Mouse (Mus musculus) liver, adult 2 months (tissue): ENCODE data around the gene Schip1. TPM values are rescaled to one million over a fixed set of nuclear protein-coding genes. Genes with fewer than 3 reads are reported as not detected.
A peak's percentile ranks its signal among the peaks of the same experiment; 100 is the strongest.

Experiments
- DNase-seq: peaks from one replicate; pipeline ENCODE4 v3.0.0-alpha.2; 2011; ENCODE audit warnings: low read depth, low spot score; ENCODE audit errors: extremely low read depth
- H3K27ac ChIP-seq: fragments of 200-500 bp; replicated peaks from 2 replicates; pipeline ENCODE4 v1.5.1; 2012; ENCODE audit warnings: low read depth, mild to moderate bottlenecking, control low read depth, inconsistent platforms, low read length; ENCODE audit not compliant: insufficient read depth
- H3K27me3 ChIP-seq: fragments of 200-500 bp; 2 replicates; pipeline ENCODE4 v1.6.1; 2012; ENCODE audit warnings: mild to moderate bottlenecking, moderate library complexity, low read length, inconsistent platforms; ENCODE audit not compliant: control insufficient read depth, insufficient read depth
- H3K36me3 ChIP-seq: fragments of 200-500 bp; 2 replicates; pipeline ENCODE4 v1.6.1; 2012; ENCODE audit warnings: low read length, inconsistent platforms; ENCODE audit not compliant: control insufficient read depth, insufficient read depth
- H3K4me1 ChIP-seq: fragments of 200-500 bp; 2 replicates; pipeline ENCODE4 v1.6.1; 2011; ENCODE audit warnings: low read length; ENCODE audit not compliant: control insufficient read depth, insufficient read depth
- H3K4me3 ChIP-seq: fragments of 200-500 bp; 2 replicates; pipeline ENCODE4 v1.5.1; 2011; ENCODE audit warnings: low read depth, mild to moderate bottlenecking, control low read depth, low read length, moderate library complexity; ENCODE audit not compliant: insufficient read depth
- H3K79me2 ChIP-seq: fragments of 200-500 bp; 2 replicates; pipeline ENCODE4 v1.6.1; 2012; ENCODE audit warnings: inconsistent platforms, mild to moderate bottlenecking, low read length, moderate library complexity; ENCODE audit not compliant: control insufficient read depth, insufficient read depth
- H3K9ac ChIP-seq: fragments of 200-500 bp; 2 replicates; pipeline ENCODE4 v1.6.1; 2012; ENCODE audit warnings: low read depth, mild to moderate bottlenecking, control low read depth, inconsistent platforms, low read length
- CTCF ChIP-seq: fragments of 200-500 bp; IDR thresholded peaks from 2 replicates; pipeline ENCODE4 v1.5.1; 2011; ENCODE audit warnings: low read depth, low read length, control low read depth
- POLR2A ChIP-seq: fragments of 200-500 bp; IDR thresholded peaks from 2 replicates; pipeline ENCODE4 v1.6.1; 2011; ENCODE audit warnings: low read length, control low read depth; ENCODE audit not compliant: insufficient read depth; ENCODE audit errors: extremely low read depth
- WGBS: fragments of 180-500 bp; shearing (Covaris S2); methylation state at CpG from one replicate; pipeline ENCODE4 v1.1.7; 2018; 5-methylcytosine and 5-hydroxymethylcytosine counted together
- polyA plus RNA-seq: library from polyadenylated mRNA; depleted of rRNA; stranded (reverse); fragments of >200 nt; gene quantifications from 2 replicates; pipeline ENCODE4 v1.2.3, GENCODE M21; 2012
- total RNA-seq: library from RNA; depleted of rRNA; stranded (reverse); fragments of >200 nt; gene quantifications from 2 replicates; pipeline ENCODE4 v1.2.3, GENCODE M21; 2014

Schip1 gene
- total and polyA plus RNA-seq, 2 experiments = 0.48 to 1.6 TPM

DNA sequence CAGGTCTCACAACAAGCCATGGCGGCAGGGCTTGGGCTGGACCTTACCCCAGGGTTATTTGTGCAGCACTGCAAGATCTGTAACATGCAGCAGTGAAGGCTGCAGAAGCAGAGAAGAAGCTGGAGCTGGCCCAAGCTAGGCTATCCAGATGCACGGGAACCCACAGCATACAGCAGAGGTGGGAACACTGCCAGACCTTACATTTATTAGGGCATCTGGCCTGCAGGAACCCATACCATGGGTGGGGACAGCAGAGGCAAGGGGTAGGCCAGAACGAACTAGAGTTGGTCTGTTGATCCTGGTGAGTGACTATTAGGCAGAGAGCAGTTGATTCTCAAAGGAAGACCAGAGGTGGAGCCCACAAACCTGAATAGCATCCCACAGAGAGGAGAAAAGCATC is 178.6 kb downstream of the Schip1 start:
- H3K27me3 ChIP-seq = peaks cover 3% of the 10 kb centered on the region; the same call in 1 of the 2 replicates
- no peaks in the 10 kb centered on the region for H3K36me3 ChIP-seq
- no peak for DNase-seq
- H3K79me2 ChIP-seq = no peaks in the 10 kb centered on the region
- 73% methylated on average over 3 of the region's 3 CpGs for WGBS
- no peaks in the 10 kb centered on the region for H3K4me1 ChIP-seq
- H3K4me3 ChIP-seq = no peak overlapping the region
- no peak overlapping the region for H3K27ac ChIP-seq
- H3K9ac ChIP-seq = no peak overlapping the region
- TF ChIP-seq CTCF = no peak
- TF ChIP-seq POLR2A = no peak

DNA sequence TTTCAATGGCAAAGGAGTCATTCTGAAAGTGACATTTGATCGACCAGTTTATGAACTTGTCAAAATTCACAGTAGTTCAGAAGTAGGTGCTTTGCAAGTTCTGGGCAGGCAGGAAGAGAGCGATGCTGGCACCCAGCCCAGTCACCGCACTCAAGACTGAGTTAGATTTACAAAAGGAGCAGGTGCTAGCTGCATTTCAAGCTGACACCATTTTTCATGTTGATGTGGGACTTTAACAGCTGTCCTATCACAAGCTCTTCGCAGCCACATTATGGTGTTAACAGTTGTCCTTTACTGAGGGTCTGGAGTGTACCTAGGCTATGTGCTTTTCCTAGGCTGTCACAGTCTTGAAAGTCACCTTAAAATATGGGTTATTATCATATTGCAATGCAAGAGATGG is 181.6 kb downstream of the Schip1 start:
- H3K27ac ChIP-seq = no peak overlapping the region
- H3K79me2 ChIP-seq = no peaks in the 10 kb centered on the region
- no peak for TF ChIP-seq CTCF
- H3K4me1 ChIP-seq = no peaks in the 10 kb centered on the region
- H3K27me3 ChIP-seq = peaks cover 3% of the 10 kb centered on the region; the same call in 1 of the 2 replicates
- no peak overlapping the region for H3K4me3 ChIP-seq
- 86% methylated on average over 4 of the region's 4 CpGs for WGBS
- DNase-seq = no peak
- H3K36me3 ChIP-seq = no peaks in the 10 kb centered on the region
- H3K9ac ChIP-seq = no peak overlapping the region

DNA sequence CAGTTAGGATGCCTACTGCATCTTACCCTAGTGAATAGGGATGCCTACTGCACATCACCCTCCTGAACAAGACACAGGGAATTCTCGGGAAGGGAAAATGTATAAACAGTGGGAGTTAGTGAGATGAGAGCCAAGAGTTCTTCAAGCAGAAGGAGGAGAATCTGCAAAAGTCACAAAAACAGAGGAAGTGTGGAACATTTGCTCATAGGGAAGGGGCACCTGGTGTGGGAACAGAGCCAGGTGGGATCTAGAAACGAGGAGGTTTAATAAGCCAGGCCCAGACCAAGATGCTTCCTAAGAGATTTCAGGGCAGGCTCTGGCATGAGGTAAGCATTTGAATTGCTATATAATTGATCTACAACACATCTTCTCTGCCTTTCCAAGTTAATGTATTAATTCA is 186.0 kb downstream of the Schip1 start:
- H3K79me2 ChIP-seq = no peaks in the 10 kb centered on the region
- H3K9ac ChIP-seq = no peak overlapping the region
- H3K27ac ChIP-seq = no peak overlapping the region
- H3K4me1 ChIP-seq = no peaks in the 10 kb centered on the region
- WGBS = 68% methylated on average over 2 of the region's 2 CpGs
- no peaks in the 10 kb centered on the region for H3K36me3 ChIP-seq
- no peak for DNase-seq
- no peaks in the 10 kb centered on the region for H3K27me3 ChIP-seq
- TF ChIP-seq CTCF (no peak), POLR2A (no peak)
- no peak overlapping the region for H3K4me3 ChIP-seq

DNA sequence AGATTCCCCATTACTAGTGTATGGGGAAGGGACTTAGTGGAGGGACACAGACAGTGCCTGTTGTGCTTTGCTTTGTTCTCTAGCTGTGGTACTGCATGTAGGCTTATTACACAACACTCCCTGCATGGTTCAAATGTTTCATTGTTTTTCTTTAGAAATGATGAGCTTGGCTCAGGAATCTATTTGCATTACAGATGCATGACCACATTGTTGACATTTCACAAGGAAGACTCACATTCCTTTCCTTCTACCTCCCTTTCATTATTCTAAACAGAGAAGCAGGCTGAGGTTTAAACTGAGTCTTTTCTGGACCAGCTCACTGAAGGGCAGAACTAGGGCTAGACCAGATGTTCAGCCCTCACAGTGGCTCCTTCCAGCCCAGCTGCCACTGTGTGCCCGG is 187.7 kb downstream of the Schip1 start:
- TF ChIP-seq POLR2A = no peak
- TF ChIP-seq CTCF = no peak
- no peaks in the 10 kb centered on the region for H3K79me2 ChIP-seq
- 45% methylated on average over 1 of the region's 1 CpGs for WGBS

DNA sequence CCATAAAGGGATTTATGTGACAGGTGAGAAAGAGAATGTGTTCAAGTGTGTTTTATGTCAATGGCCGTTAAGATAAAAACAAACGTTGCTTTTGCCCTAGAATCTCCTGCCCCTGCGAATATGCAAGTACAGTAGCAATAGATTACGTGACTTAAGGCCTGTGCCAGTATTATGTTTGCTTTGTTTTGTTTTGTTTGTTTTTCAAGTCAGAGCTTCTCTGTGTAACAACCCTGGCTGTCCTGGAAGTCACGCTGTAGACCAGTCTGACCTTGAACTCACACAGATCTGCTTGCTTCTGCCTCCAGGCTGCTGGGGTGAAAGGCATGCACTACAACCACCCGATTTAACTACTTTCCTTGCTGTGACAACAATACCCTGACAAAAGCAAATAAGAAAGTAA is 197.7 kb downstream of the Schip1 start:
- Histone ChIP-seq H3K4me3 (no peak overlapping the region), H3K27ac (no peak overlapping the region), H3K27me3 (no peaks in the 10 kb centered on the region), H3K79me2 (no peaks in the 10 kb centered on the region), H3K4me1 (no peaks in the 10 kb centered on the region; the same call in 1 of the 2 replicates), H3K9ac (no peak overlapping the region), H3K36me3 (no peaks in the 10 kb centered on the region)
- peak; percentile 94 for DNase-seq
- TF ChIP-seq CTCF = no peak
- TF ChIP-seq POLR2A = no peak
- whole genome bisulfite sequencing = 16% methylated on average over 6 of the region's 6 CpGs

More for the DNA sequence above, 187.7 kb downstream of the Schip1 start:
- H3K9ac ChIP-seq = no peak overlapping the region
- peak; percentile 15 for DNase-seq
- H3K27ac ChIP-seq = no peak overlapping the region
- no peak overlapping the region for H3K4me3 ChIP-seq
- H3K4me1 ChIP-seq = no peaks in the 10 kb centered on the region
- H3K27me3 ChIP-seq = no peaks in the 10 kb centered on the region
- no peaks in the 10 kb centered on the region for H3K36me3 ChIP-seq

DNA sequence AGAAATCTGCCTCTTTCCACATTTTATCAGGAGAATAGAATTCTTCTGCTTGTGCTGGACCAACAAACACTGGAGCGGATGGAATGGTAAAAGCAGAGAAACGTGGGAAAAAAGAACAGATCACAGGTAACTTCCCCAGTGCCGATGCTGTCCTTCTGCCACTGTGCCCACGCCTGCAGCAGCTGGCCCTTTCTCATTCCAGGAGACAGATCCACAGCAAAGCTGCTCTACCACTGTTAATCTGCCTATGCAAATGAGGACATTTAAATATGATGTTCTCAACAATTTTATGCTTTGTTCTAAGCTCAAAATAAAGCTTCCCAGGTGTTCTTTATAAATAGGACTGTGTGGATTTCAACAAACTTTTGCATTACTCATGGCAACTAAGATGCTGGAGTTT is 203.3 kb downstream of the Schip1 start:
- Histone ChIP-seq H3K27me3 (no peaks in the 10 kb centered on the region), H3K4me1 (no peaks in the 10 kb centered on the region), H3K36me3 (no peaks in the 10 kb centered on the region), H3K4me3 (no peak overlapping the region), H3K27ac (no peak overlapping the region), H3K79me2 (no peaks in the 10 kb centered on the region), H3K9ac (no peak overlapping the region)
- DNase-seq = no peak
- TF ChIP-seq CTCF (no peak), POLR2A (no peak)
- WGBS = 87% methylated on average over 4 of the region's 4 CpGs
